Mouse (Mus musculus): ENCODE results near the gene Ptpra.

DNA sequence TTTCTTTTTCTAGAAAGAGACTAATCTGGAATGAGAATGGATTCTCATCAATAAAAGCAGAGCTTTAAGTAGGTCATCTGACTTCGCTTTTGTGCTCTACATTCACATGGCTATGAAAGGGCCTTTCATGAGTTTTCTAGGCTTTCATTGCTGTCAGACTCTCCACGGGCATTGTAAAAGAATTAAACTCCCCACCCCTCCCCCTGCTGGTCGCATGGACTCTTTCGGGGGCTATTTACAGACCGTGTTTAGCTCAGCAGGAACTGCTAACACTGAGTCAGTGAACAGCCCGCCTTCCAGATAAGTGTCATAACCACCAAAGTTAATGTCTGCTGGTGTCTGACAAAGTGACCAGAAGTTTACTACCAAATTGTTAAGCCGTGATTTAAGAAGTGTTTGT lies 41.5 kb downstream of the Ptpra start:
- TF ChIP-seq ZKSCAN1 (IDR thresholded peaks at IDR 0.05; ENCODE audit: borderline replicate concordance, low read depth, low read length) (no peak), CTCF (conservative IDR thresholded peaks at IDR 0.05 in 1 of 2, IDR thresholded peaks at IDR 0.05 in 1 of 2; ENCODE audit: low read depth in 2 of 2, low read length in 2 of 2) (no peak), POLR2A (IDR thresholded peaks at IDR 0.05; ENCODE audit: low read depth, low read length) (no peak), TBP (conservative IDR thresholded peaks at IDR 0.05; ENCODE audit: low read depth, low read length) (no peak), ETS1 (conservative IDR thresholded peaks at IDR 0.05; ENCODE audit: low read depth, low read length) (no peak), USF2 (conservative IDR thresholded peaks at IDR 0.05; ENCODE audit: low read depth, low read length) (no peak), ZNF384 (IDR thresholded peaks at IDR 0.05; ENCODE audit: low read depth, low read length) (no peak), MAFK (IDR thresholded peaks at IDR 0.05; ENCODE audit: insufficient replicate concordance, low read length) (no peak), GABPA (IDR thresholded peaks at IDR 0.05; ENCODE audit: insufficient replicate concordance, low read depth, low read length) (no peak), UBTF (IDR thresholded peaks at IDR 0.05; ENCODE audit: low read depth, low read length) (no peak), MEF2A (IDR thresholded peaks at IDR 0.05; ENCODE audit: borderline replicate concordance, low read depth, low read length) (no peak), RAD21 (IDR thresholded peaks at IDR 0.05; ENCODE audit: low read depth, low read length) (no peak)

All from CH12.LX (cell line).